Mouse (Mus musculus): ENCODE measurements around the gene Tead4. TPM values are rescaled to one million over a fixed set of nuclear protein-coding genes. Genes with fewer than 3 reads are reported as not detected.

Tead4 gene
- not detected for polyA plus RNA-seq (2014; fragmentation: Illumina TruSeq; extraction: RNeasy Lipid Tissue Mini Kit (QIAGEN cat#74804); ENCODE audit: low read depth, low replicate concordance)

GRCm38 (mm10) chr6:128300134-128301001 lies at the start of gene Tead4:
Gene Tead4 (minus strand): TSS chr6:128300823.

Other genes starting within 250 kb of the Tead4 start
- gene Tspan9, start 157.2 kb downstream of the Tead4 start, polyA plus RNA-seq (2014; fragmentation: Illumina TruSeq; extraction: RNeasy Lipid Tissue Mini Kit (QIAGEN cat#74804); ENCODE audit: low read depth, low replicate concordance), result 0.39 TPM
- gene Tulp3, start 55.0 kb upstream of the Tead4 start, polyA plus RNA-seq (2014; fragmentation: Illumina TruSeq; extraction: RNeasy Lipid Tissue Mini Kit (QIAGEN cat#74804); ENCODE audit: low read depth, low replicate concordance), result 2.1 TPM
- gene Rhno1, start 62.1 kb upstream of the Tead4 start, polyA plus RNA-seq (2014; fragmentation: Illumina TruSeq; extraction: RNeasy Lipid Tissue Mini Kit (QIAGEN cat#74804); ENCODE audit: low read depth, low replicate concordance), result 17.3 TPM
- 38.0 TPM for gene Foxm1, start 62.1 kb upstream of the Tead4 start, polyA plus RNA-seq (2014; fragmentation: Illumina TruSeq; extraction: RNeasy Lipid Tissue Mini Kit (QIAGEN cat#74804); ENCODE audit: low read depth, low replicate concordance)
- gene Tex52, start 74.6 kb upstream of the Tead4 start, polyA plus RNA-seq (2014; fragmentation: Illumina TruSeq; extraction: RNeasy Lipid Tissue Mini Kit (QIAGEN cat#74804); ENCODE audit: low read depth, low replicate concordance), result 16.8 TPM
- not detected for gene Gm44596, start 74.7 kb upstream of the Tead4 start, polyA plus RNA-seq (2014; fragmentation: Illumina TruSeq; extraction: RNeasy Lipid Tissue Mini Kit (QIAGEN cat#74804); ENCODE audit: low read depth, low replicate concordance)
- gene Nrip2, start 98.5 kb upstream of the Tead4 start, polyA plus RNA-seq (2014; fragmentation: Illumina TruSeq; extraction: RNeasy Lipid Tissue Mini Kit (QIAGEN cat#74804); ENCODE audit: low read depth, low replicate concordance), result 0.20 TPM
- gene Itfg2, start 124.1 kb upstream of the Tead4 start, polyA plus RNA-seq (2014; fragmentation: Illumina TruSeq; extraction: RNeasy Lipid Tissue Mini Kit (QIAGEN cat#74804); ENCODE audit: low read depth, low replicate concordance), result 2.5 TPM
- gene Fkbp4, start 137.9 kb upstream of the Tead4 start, polyA plus RNA-seq (2014; fragmentation: Illumina TruSeq; extraction: RNeasy Lipid Tissue Mini Kit (QIAGEN cat#74804); ENCODE audit: low read depth, low replicate concordance), result 66.7 TPM
- 2.9 TPM for gene Pzp, start 225.9 kb upstream of the Tead4 start, polyA plus RNA-seq (2014; fragmentation: Illumina TruSeq; extraction: RNeasy Lipid Tissue Mini Kit (QIAGEN cat#74804); ENCODE audit: low read depth, low replicate concordance)